Mouse (Mus musculus) CD4-positive, CD25-positive, alpha-beta regulatory T cell, adult 4 months (primary cell): ENCODE measurements at regions not wholly inside any gene's neighbourhood (a gene's known extent, or its start where the extent isn't known, plus 50 kb on each side); places are given as distances from the start of the nearest gene placed in this dataset.

Experiments
- ATAC-seq: one replicate; pipeline ENCODE4 v1.8.0; 2017

- peak; percentile 81 for ATAC-seq
Measured at GRCm38 (mm10) chr10:25118674-25119670, 188.7 kb downstream of the Akap7 start.

GRCm38 (mm10) chr10:25114316-25114715 is 187.0 kb upstream of the Arg1 start:
- no peak for ATAC-seq

- ATAC-seq: no peak
Measured at GRCm38 (mm10) chr10:25112449-25113171, 185.3 kb upstream of the Arg1 start.

GRCm38 (mm10) chr10:25111636-25112422 is 184.5 kb upstream of the Arg1 start:
- ATAC-seq: no peak

- no peak for ATAC-seq
Measured at GRCm38 (mm10) chr10:25111181-25111580, 183.9 kb upstream of the Arg1 start.

- ATAC-seq: no peak
Measured at GRCm38 (mm10) chr10:25098070-25098469, 170.8 kb upstream of the Arg1 start.

- ATAC-seq: no peak
Measured at GRCm38 (mm10) chr10:25089705-25090386, 162.6 kb upstream of the Arg1 start.

- ATAC-seq: no peak
Measured at GRCm38 (mm10) chr10:25086745-25087144, 159.5 kb upstream of the Arg1 start.

GRCm38 (mm10) chr10:25082930-25083329 is 155.6 kb upstream of the Arg1 start:
- ATAC-seq: no peak

- ATAC-seq: no peak
Measured at GRCm38 (mm10) chr10:25072617-25073016, 145.3 kb upstream of the Arg1 start.

GRCm38 (mm10) chr10:25068301-25068700 is 141.0 kb upstream of the Arg1 start:
- no peak for ATAC-seq

GRCm38 (mm10) chr10:25064701-25065362 is 137.5 kb upstream of the Arg1 start:
- ATAC-seq: no peak

GRCm38 (mm10) chr10:25061402-25062055 is 134.2 kb upstream of the Arg1 start:
- ATAC-seq: no peak

- ATAC-seq: peak; percentile 56
Measured at GRCm38 (mm10) chr10:25058694-25059093, 131.4 kb upstream of the Arg1 start.

- ATAC-seq: no peak
Measured at GRCm38 (mm10) chr10:25051998-25052397, 124.7 kb upstream of the Arg1 start.

GRCm38 (mm10) chr10:25051368-25051874 is 124.1 kb upstream of the Arg1 start:
- ATAC-seq: no peak

- no peak for ATAC-seq
Measured at GRCm38 (mm10) chr10:25041221-25041620, 113.9 kb upstream of the Arg1 start.

- ATAC-seq: no peak
Measured at GRCm38 (mm10) chr10:25039926-25040325, 112.6 kb upstream of the Arg1 start.

- ATAC-seq: peak; percentile 75
Measured at GRCm38 (mm10) chr10:25036928-25037327, 109.6 kb upstream of the Arg1 start.

GRCm38 (mm10) chr10:25035363-25035762 is 108.1 kb upstream of the Arg1 start:
- ATAC-seq: no peak

GRCm38 (mm10) chr10:25032625-25033024 is 105.3 kb upstream of the Arg1 start:
- no peak for ATAC-seq
